Mouse (Mus musculus): Measurements from ENCODE around the gene Ifih1. TPM values are rescaled to one million over a fixed set of nuclear protein-coding genes. Genes with fewer than 3 reads are reported as not detected.
A peak's percentile ranks its signal among the peaks of the same experiment; 100 is the strongest.

Ifih1 gene
- total and polyA plus RNA-seq, 2 experiments from 2014 or later: 1.2 to 1.3 TPM

DNA sequence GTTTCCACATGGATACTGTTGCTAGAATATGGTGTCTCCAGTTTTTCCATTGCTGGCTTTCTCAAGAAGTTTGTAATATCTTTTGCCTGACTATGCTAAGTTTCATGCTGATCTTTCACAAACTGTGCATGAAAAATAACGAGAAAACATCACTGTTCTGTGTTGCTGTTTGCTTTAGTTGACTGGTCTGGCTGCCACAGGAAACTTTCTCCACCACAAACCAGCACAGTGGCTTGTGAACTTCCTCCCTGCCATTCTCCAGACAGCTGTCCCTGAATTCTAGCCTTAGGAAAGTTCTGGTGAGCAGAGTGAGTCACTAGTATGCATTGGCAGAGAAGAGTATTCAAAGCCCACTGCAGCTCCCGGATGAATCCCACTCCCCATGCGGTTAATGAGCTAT lies 71.1 kb downstream of the Ifih1 start:
- no peaks in the 10 kb centered on the region for H3K4me1 ChIP-seq (ENCODE audit: insufficient read depth, low read length)
- TF ChIP-seq CTCF (IDR thresholded peaks at IDR 0.05): no peak
- ATAC-seq (ENCODE audit: low FRiP score) (no peak), DNase-seq (ENCODE audit: low spot score) (no peak)
- 82% methylated on average over 3 of the region's 3 CpGs for WGBS
- H3K9ac ChIP-seq (replicated peaks; ENCODE audit: low read length, poor library complexity, severe bottlenecking): no peak overlapping the region
- no peaks in the 10 kb centered on the region for H3K36me3 ChIP-seq (ENCODE audit: insufficient read depth, low read length)
- no peaks in the 10 kb centered on the region for H3K9me3 ChIP-seq (ENCODE audit: low read length)
- H3K27ac ChIP-seq (ENCODE audit: low read depth, low read length): no peak overlapping the region
- no peak overlapping the region for H3K4me3 ChIP-seq (ENCODE audit: low read depth, low read length)
- H3K27me3 ChIP-seq (ENCODE audit: insufficient read depth, low read length): no peaks in the 10 kb centered on the region
- H3K4me2 ChIP-seq (ENCODE audit: low read depth, low read length, poor library complexity, severe bottlenecking): no peak overlapping the region

DNA sequence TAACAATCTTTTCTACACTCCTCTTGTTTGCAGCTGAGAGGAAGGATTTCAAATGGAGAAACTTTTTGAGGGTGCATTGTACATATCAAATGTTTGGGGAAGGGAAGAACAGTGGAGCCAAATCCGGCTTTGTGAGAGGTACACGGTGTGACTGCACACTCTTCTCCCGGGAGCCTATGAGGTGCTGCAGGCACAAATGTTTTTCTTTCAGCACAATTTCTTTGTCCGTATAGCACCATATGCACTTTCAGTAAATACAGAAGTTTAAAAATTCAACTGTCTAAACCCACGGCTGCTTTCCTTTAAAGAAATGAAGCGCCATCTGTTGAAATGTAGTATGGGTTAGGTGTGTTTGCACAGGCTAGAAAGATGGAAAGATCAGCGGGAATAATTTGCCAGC lies 71.8 kb downstream of the Ifih1 start:
- no peak for ATAC-seq (ENCODE audit: low FRiP score)
- WGBS: 83% methylated on average over 7 of the region's 7 CpGs
- Histone ChIP-seq H3K9me3 (ENCODE audit: low read length) (no peaks in the 10 kb centered on the region), H3K9ac (replicated peaks; ENCODE audit: low read length, poor library complexity, severe bottlenecking) (no peak overlapping the region), H3K36me3 (ENCODE audit: insufficient read depth, low read length) (no peaks in the 10 kb centered on the region), H3K27me3 (ENCODE audit: insufficient read depth, low read length) (no peaks in the 10 kb centered on the region), H3K27ac (ENCODE audit: low read depth, low read length) (no peak overlapping the region), H3K4me1 (ENCODE audit: insufficient read depth, low read length) (no peaks in the 10 kb centered on the region), H3K4me3 (ENCODE audit: low read depth, low read length) (no peak overlapping the region), H3K4me2 (ENCODE audit: low read depth, low read length, poor library complexity, severe bottlenecking) (no peak overlapping the region)
- DNase-seq (ENCODE audit: low spot score): no peak
- no peak for TF ChIP-seq CTCF (IDR thresholded peaks at IDR 0.05)

DNA sequence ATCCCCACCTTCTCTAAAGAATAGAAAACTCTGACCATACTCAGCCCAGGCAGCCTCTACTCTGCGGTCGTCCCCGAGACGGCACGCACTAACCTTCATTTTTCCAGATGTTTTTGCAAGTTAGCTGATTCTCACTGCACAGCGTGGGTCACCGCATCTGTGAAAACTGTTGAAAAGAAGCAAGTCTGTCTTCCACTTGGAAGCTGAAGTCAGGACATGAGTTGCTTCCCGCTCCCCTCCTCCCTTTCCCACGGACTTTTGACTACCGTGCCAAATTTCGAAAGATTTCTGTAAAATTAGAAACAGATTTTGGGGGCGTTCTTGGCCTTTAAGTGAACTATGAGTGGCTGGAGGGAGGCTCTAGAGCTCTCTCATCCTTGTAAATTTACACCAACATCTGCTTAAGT lies 72.3 kb downstream of the Ifih1 start, which contains the start of gene Fap:
TSS of gene Fap (minus strand) at position 323 of the 407 bp plus-strand sequence.
- H3K4me2 ChIP-seq (ENCODE audit: low read depth, low read length, poor library complexity, severe bottlenecking): no peak within 1 kb of the TSS
- H3K4me3 ChIP-seq (ENCODE audit: low read depth, low read length): no peak within 1 kb of the TSS
- DNase-seq (ENCODE audit: low spot score) (no peak), ATAC-seq (ENCODE audit: low FRiP score) (no peak)
- H3K36me3 ChIP-seq (ENCODE audit: insufficient read depth, low read length): no peaks in the 10 kb centered on the region
- WGBS: 72% methylated on average over 12 of the region's 12 CpGs
- TF ChIP-seq CTCF (IDR thresholded peaks at IDR 0.05): no peak
- H3K27ac ChIP-seq (ENCODE audit: low read depth, low read length): no peak within 1 kb of the TSS
- H3K4me1 ChIP-seq (ENCODE audit: insufficient read depth, low read length): no peaks in the 10 kb centered on the region
- no peak within 1 kb of the TSS for H3K9ac ChIP-seq (replicated peaks; ENCODE audit: low read length, poor library complexity, severe bottlenecking)
- H3K9me3 ChIP-seq (ENCODE audit: low read length): no peaks in the 10 kb centered on the region
- no peaks in the 10 kb centered on the region for H3K27me3 ChIP-seq (ENCODE audit: insufficient read depth, low read length)

DNA sequence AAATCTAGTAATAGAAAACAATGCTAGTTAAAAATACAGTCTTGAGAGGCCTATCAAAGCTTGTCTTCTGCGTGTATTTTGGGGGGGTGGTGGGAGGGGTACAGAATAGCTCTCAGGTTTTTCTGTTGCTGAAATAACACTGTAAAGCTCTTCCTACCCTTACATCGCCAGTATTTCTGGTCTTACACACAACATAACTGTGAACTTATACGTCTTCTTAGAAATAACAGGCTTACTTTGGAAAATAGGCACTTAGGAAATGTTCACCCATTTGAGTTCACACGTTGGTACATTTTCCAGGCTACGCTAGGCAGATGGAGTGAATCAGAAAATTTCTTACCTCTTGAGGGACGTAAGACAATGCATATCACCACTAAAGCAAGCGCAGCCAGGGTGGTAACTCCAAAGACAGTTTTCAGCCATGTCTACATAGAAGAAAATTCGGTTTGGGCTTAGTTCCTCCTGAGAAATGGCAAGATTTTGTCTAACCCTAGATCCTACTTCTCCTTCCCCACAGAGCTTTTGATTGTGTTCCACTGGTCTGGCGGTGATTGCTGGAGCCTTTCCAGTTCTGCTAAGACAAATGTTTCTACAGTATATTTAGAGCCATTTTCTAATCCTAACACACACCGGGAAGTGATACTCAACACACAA lies 72.8 kb downstream of the Ifih1 start:
- peak; percentile 4 for DNase-seq (ENCODE audit: low spot score)
- Histone ChIP-seq H3K36me3 (ENCODE audit: insufficient read depth, low read length) (no peaks in the 10 kb centered on the region), H3K4me1 (ENCODE audit: insufficient read depth, low read length) (no peaks in the 10 kb centered on the region), H3K4me3 (ENCODE audit: low read depth, low read length) (no peak overlapping the region), H3K27me3 (ENCODE audit: insufficient read depth, low read length) (no peaks in the 10 kb centered on the region), H3K4me2 (ENCODE audit: low read depth, low read length, poor library complexity, severe bottlenecking) (no peak overlapping the region), H3K9me3 (ENCODE audit: low read length) (no peaks in the 10 kb centered on the region), H3K9ac (replicated peaks; ENCODE audit: low read length, poor library complexity, severe bottlenecking) (no peak overlapping the region), H3K27ac (ENCODE audit: low read depth, low read length) (no peak overlapping the region)
- WGBS: 80% methylated on average over 10 of the region's 10 CpGs
- no peak for ATAC-seq (ENCODE audit: low FRiP score)
- no peak for TF ChIP-seq CTCF (IDR thresholded peaks at IDR 0.05)

DNA sequence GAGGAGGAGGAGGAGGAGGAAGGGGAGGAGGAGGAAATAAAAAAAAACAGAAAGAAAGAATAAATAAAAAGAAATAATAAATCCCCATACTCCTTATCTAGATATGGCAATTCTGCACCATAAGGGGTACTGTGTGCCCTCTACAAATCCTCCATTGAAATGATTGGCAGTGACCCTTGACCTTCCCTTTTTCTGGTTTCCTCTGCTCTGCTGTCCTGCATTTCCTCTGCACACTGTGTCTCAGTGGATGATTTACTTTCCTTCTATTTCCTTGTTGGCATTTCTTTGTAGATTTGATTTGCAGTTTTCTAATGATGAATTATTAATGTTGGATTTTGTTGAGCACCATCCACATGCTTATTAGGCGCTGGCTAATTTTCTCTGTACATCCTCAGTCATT lies 81.4 kb downstream of the Ifih1 start:
- H3K36me3 ChIP-seq (ENCODE audit: insufficient read depth, low read length): no peaks in the 10 kb centered on the region
- WGBS: 92% methylated on average over 1 of the region's 1 CpGs
- no peaks in the 10 kb centered on the region for H3K27me3 ChIP-seq (ENCODE audit: insufficient read depth, low read length)
- H3K9ac ChIP-seq (replicated peaks; ENCODE audit: low read length, poor library complexity, severe bottlenecking): no peak overlapping the region
- H3K4me1 ChIP-seq (ENCODE audit: insufficient read depth, low read length): no peaks in the 10 kb centered on the region
- no peak for TF ChIP-seq CTCF (IDR thresholded peaks at IDR 0.05)
- H3K27ac ChIP-seq (ENCODE audit: low read depth, low read length): no peak overlapping the region
- H3K4me3 ChIP-seq (ENCODE audit: low read depth, low read length): no peak overlapping the region
- H3K9me3 ChIP-seq (ENCODE audit: low read length): no peaks in the 10 kb centered on the region
- no peak overlapping the region for H3K4me2 ChIP-seq (ENCODE audit: low read depth, low read length, poor library complexity, severe bottlenecking)
- ATAC-seq (ENCODE audit: low FRiP score): no peak
- DNase-seq (ENCODE audit: low spot score): no peak

DNA sequence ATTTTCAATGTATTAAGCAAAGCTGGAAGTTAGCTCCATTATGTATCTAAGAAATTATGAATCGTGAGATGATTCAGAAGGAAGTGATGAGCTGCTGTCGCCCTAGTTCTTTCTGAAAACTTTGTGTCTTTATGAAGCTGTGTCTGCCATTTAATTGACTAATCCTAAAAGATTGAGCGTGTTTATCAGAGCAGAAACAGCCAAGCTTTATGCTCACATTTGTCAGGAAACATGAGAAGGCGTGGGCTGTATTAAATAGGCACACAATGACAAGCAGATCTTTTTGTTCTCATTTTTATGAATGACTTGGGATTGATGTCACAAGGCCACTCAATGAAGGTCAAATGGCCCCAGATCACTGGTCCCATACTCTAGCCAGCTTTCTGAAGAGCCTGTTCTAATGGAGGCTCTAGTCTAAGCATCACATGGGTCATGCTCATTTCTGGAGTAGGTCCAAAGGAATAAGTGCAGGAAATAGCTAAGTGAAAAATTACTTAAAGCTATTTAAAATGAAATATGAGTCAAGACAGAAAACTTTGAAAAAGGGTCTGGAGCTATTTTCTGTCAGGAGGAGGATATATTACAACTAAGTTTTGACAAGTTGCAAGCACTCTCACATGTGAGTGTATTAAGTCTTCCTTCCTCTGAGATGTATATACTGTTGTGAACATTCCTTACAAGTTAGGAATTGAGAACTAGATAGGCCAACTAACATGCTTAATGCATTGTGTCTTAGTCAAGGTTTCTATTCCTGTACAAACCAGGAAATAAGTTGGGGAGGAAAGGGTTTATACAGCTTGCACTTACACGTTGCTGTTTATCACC lies 83.2 kb downstream of the Ifih1 start:
- H3K4me3 ChIP-seq (ENCODE audit: low read depth, low read length): no peak overlapping the region
- H3K4me2 ChIP-seq (ENCODE audit: low read depth, low read length, poor library complexity, severe bottlenecking): no peak overlapping the region
- no peak for TF ChIP-seq CTCF (IDR thresholded peaks at IDR 0.05)
- no peak for DNase-seq (ENCODE audit: low spot score)
- no peak for ATAC-seq (ENCODE audit: low FRiP score)
- no peaks in the 10 kb centered on the region for H3K27me3 ChIP-seq (ENCODE audit: insufficient read depth, low read length)
- no peak overlapping the region for H3K27ac ChIP-seq (ENCODE audit: low read depth, low read length)
- H3K9ac ChIP-seq (replicated peaks; ENCODE audit: low read length, poor library complexity, severe bottlenecking): no peak overlapping the region
- no peaks in the 10 kb centered on the region for H3K4me1 ChIP-seq (ENCODE audit: insufficient read depth, low read length)
- no peaks in the 10 kb centered on the region for H3K36me3 ChIP-seq (ENCODE audit: insufficient read depth, low read length)
- 70% methylated on average over 5 of the region's 5 CpGs for WGBS
- H3K9me3 ChIP-seq (ENCODE audit: low read length): no peaks in the 10 kb centered on the region

All from midbrain, postnatal 0 days (tissue).